Mouse (Mus musculus) olfactory bulb, adult 2 months (tissue): ENCODE measurements at regions not wholly inside any gene's neighbourhood (a gene's known extent, or its start where the extent isn't known, plus 50 kb on each side); places are given as distances from the start of the nearest gene placed in this dataset.
A peak's percentile ranks its signal among the peaks of the same experiment; 100 is the strongest.

Experiments
- H3K27ac ChIP-seq: fragments of 200-500 bp; 2 replicates; pipeline ENCODE4 v1.5.1; 2012; ENCODE audit warnings: low read depth, low read length; ENCODE audit not compliant: insufficient read depth
- H3K4me1 ChIP-seq: fragments of 200-500 bp; 2 replicates; pipeline ENCODE4 v1.6.1; 2012; ENCODE audit warnings: low read length; ENCODE audit not compliant: control insufficient read depth, insufficient read depth
- H3K4me3 ChIP-seq: fragments of 200-500 bp; 2 replicates; pipeline ENCODE4 v1.5.1; 2012; ENCODE audit warnings: mild to moderate bottlenecking, low read depth, low read length, moderate library complexity; ENCODE audit not compliant: insufficient read depth
- CTCF ChIP-seq: fragments of 200-500 bp; IDR thresholded peaks from 2 replicates; pipeline ENCODE4 v1.5.1; 2012; ENCODE audit warnings: low read depth, mild to moderate bottlenecking, low read length, moderate library complexity; ENCODE audit not compliant: insufficient read depth
- POLR2A ChIP-seq: fragments of 200-500 bp; IDR thresholded peaks from 2 replicates; pipeline ENCODE4 v1.6.1; 2012; ENCODE audit warnings: mild to moderate bottlenecking, low read depth, low read length, moderate library complexity; ENCODE audit not compliant: insufficient read depth
- WGBS: fragments of 180-500 bp; shearing (Covaris S2); methylation state at CpG from one replicate; pipeline ENCODE4 v1.1.7; 2018; 5-methylcytosine and 5-hydroxymethylcytosine counted together

GRCm38 (mm10) chrX:95291676-95292075 lies 95.0 kb upstream of the Arhgef9 start:
- H3K4me3 ChIP-seq, result no peak overlapping the region
- WGBS, result 88% methylated on average over 5 of the region's 5 CpGs
- H3K4me1 ChIP-seq, result no peaks in the 10 kb centered on the region
- H3K27ac ChIP-seq, result no peak overlapping the region
- TF ChIP-seq POLR2A (no peak), CTCF (no peak)

- Histone ChIP-seq H3K4me3 (no peak overlapping the region), H3K4me1 (no peaks in the 10 kb centered on the region), H3K27ac (no peak overlapping the region)
- 77% methylated on average over 5 of the region's 5 CpGs for WGBS
- no peak for TF ChIP-seq CTCF
- no peak for TF ChIP-seq POLR2A
Observed at GRCm38 (mm10) chrX:95282038-95282437, 85.4 kb upstream of the Arhgef9 start.

- H3K27ac ChIP-seq, result no peak overlapping the region
- TF ChIP-seq POLR2A, result no peak
- TF ChIP-seq CTCF, result 0 out of 2 replicates have a peak, but pooled peaks have one; percentile 23
- WGBS, result 42% methylated on average over 13 of the region's 13 CpGs
- H3K4me1 ChIP-seq, result peaks cover 2% of the 10 kb centered on the region; the same call in 1 of the 2 replicates
- H3K4me3 ChIP-seq, result no peak overlapping the region
Observed at GRCm38 (mm10) chrX:95253517-95253916, 56.9 kb upstream of the Arhgef9 start.
